Mouse (Mus musculus): ENCODE data around the gene Ramac. TPM values are rescaled to one million over a fixed set of nuclear protein-coding genes. Genes with fewer than 3 reads are reported as not detected.
A peak's percentile ranks its signal among the peaks of the same experiment; 100 is the strongest.

Ramac gene
- polyA plus RNA-seq, 1 experiment from 2014 or later = 145 TPM

GRCm38 (mm10) chr7:81735300-81736048, 27.3 kb upstream of the Ramac start:
- Histone ChIP-seq H3K4me3 (no peak overlapping the region), H3K9me3 (no peaks in the 10 kb centered on the region), H3K36me3 (replicated peaks) (no peaks in the 10 kb centered on the region), H3K4me1 (no peaks in the 10 kb centered on the region), H3K9ac (no peak overlapping the region), H3K27me3 (replicated peaks) (no peaks in the 10 kb centered on the region), H3K4me2 (no peak overlapping the region), H3K27ac (no peak overlapping the region)
- 60% methylated on average over 9 of the region's 9 CpGs for WGBS
- ATAC-seq (replicated peaks) = no peak

GRCm38 (mm10) chr7:81738720-81739385, 23.9 kb upstream of the Ramac start:
- WGBS = 83% methylated on average over 8 of the region's 8 CpGs
- Histone ChIP-seq H3K36me3 (replicated peaks) (no peaks in the 10 kb centered on the region), H3K4me3 (no peak overlapping the region), H3K27me3 (replicated peaks) (no peaks in the 10 kb centered on the region), H3K9me3 (no peaks in the 10 kb centered on the region), H3K9ac (no peak overlapping the region), H3K27ac (no peak overlapping the region), H3K4me1 (no peaks in the 10 kb centered on the region), H3K4me2 (no peak overlapping the region)
- ATAC-seq (replicated peaks) = no peak

GRCm38 (mm10) chr7:81740010-81740409, 22.7 kb upstream of the Ramac start:
- H3K36me3 ChIP-seq (replicated peaks) = no peaks in the 10 kb centered on the region
- 89% methylated on average over 7 of the region's 7 CpGs for WGBS
- H3K9me3 ChIP-seq = no peaks in the 10 kb centered on the region
- H3K27ac ChIP-seq = no peak overlapping the region
- H3K27me3 ChIP-seq (replicated peaks) = no peaks in the 10 kb centered on the region
- no peak overlapping the region for H3K4me3 ChIP-seq
- no peaks in the 10 kb centered on the region for H3K4me1 ChIP-seq
- ATAC-seq (replicated peaks) = no peak
- H3K9ac ChIP-seq = no peak overlapping the region
- no peak overlapping the region for H3K4me2 ChIP-seq

GRCm38 (mm10) chr7:81744145-81744544, 18.6 kb upstream of the Ramac start:
- Histone ChIP-seq H3K36me3 (replicated peaks) (no peaks in the 10 kb centered on the region), H3K4me1 (no peaks in the 10 kb centered on the region), H3K9me3 (no peaks in the 10 kb centered on the region), H3K27me3 (replicated peaks) (no peaks in the 10 kb centered on the region), H3K4me3 (no peak overlapping the region), H3K9ac (no peak overlapping the region), H3K4me2 (no peak overlapping the region), H3K27ac (no peak overlapping the region)
- 80% methylated on average over 4 of the region's 4 CpGs for WGBS
- ATAC-seq (replicated peaks) = no peak

GRCm38 (mm10) chr7:81747956-81748355, 14.8 kb upstream of the Ramac start:
- Histone ChIP-seq H3K4me1 (no peaks in the 10 kb centered on the region), H3K4me3 (no peak overlapping the region), H3K9ac (no peak overlapping the region), H3K36me3 (replicated peaks) (no peaks in the 10 kb centered on the region), H3K27ac (no peak overlapping the region), H3K27me3 (replicated peaks) (no peaks in the 10 kb centered on the region), H3K4me2 (no peak overlapping the region), H3K9me3 (no peaks in the 10 kb centered on the region)
- no peak for ATAC-seq (replicated peaks)
- WGBS = 88% methylated on average over 3 of the region's 3 CpGs

- ATAC-seq (replicated peaks) = peak; percentile 75
- no peaks in the 10 kb centered on the region for H3K9me3 ChIP-seq
- H3K4me1 ChIP-seq = peaks cover 25% of the 10 kb centered on the region
- 2% methylated on average over 60 of the region's 60 CpGs for WGBS
- H3K36me3 ChIP-seq (replicated peaks) = no peaks in the 10 kb centered on the region
- H3K27ac ChIP-seq = peak overlapping the region; percentile 86
- H3K9ac ChIP-seq = peak overlapping the region; percentile 85
- H3K4me3 ChIP-seq = peak overlapping the region; percentile 92
- H3K27me3 ChIP-seq (replicated peaks) = no peaks in the 10 kb centered on the region
- peak overlapping the region; percentile 87 for H3K4me2 ChIP-seq
These were observed 553 bp downstream of the Ramac start for GRCm38 (mm10) chr7:81763110-81763845.

- Histone ChIP-seq H3K4me2 (no peak overlapping the region), H3K27ac (no peak overlapping the region), H3K9me3 (no peaks in the 10 kb centered on the region), H3K9ac (no peak overlapping the region), H3K27me3 (replicated peaks) (no peaks in the 10 kb centered on the region), H3K36me3 (replicated peaks) (no peaks in the 10 kb centered on the region), H3K4me3 (no peak overlapping the region), H3K4me1 (no peaks in the 10 kb centered on the region)
- ATAC-seq (replicated peaks) = no peak
- WGBS = 79% methylated on average over 10 of the region's 10 CpGs
These were observed 10.2 kb downstream of the Ramac start for GRCm38 (mm10) chr7:81772786-81773539.

GRCm38 (mm10) chr7:81775325-81775724, 12.6 kb downstream of the Ramac start:
- no peak overlapping the region for H3K9ac ChIP-seq
- H3K9me3 ChIP-seq = no peaks in the 10 kb centered on the region
- WGBS = 71% methylated on average over 5 of the region's 5 CpGs
- H3K4me2 ChIP-seq = no peak overlapping the region
- H3K36me3 ChIP-seq (replicated peaks) = peaks cover 8% of the 10 kb centered on the region
- no peak overlapping the region for H3K27ac ChIP-seq
- no peak overlapping the region for H3K4me3 ChIP-seq
- no peak for ATAC-seq (replicated peaks)
- H3K27me3 ChIP-seq (replicated peaks) = no peaks in the 10 kb centered on the region
- no peaks in the 10 kb centered on the region for H3K4me1 ChIP-seq

GRCm38 (mm10) chr7:81777667-81778218, 15.0 kb downstream of the Ramac start:
- no peaks in the 10 kb centered on the region for H3K27me3 ChIP-seq (replicated peaks)
- H3K4me2 ChIP-seq = no peak overlapping the region
- no peaks in the 10 kb centered on the region for H3K9me3 ChIP-seq
- no peak overlapping the region for H3K9ac ChIP-seq
- no peak overlapping the region for H3K4me3 ChIP-seq
- 79% methylated on average over 10 of the region's 10 CpGs for whole genome bisulfite sequencing
- no peak overlapping the region for H3K27ac ChIP-seq
- H3K4me1 ChIP-seq = no peaks in the 10 kb centered on the region
- peaks cover 18% of the 10 kb centered on the region for H3K36me3 ChIP-seq (replicated peaks)
- no peak for ATAC-seq (replicated peaks)

GRCm38 (mm10) chr7:81788536-81788935, 25.8 kb downstream of the Ramac start:
- Histone ChIP-seq H3K4me2 (peak overlapping the region; percentile 69), H3K9me3 (no peaks in the 10 kb centered on the region), H3K4me3 (peak overlapping the region; percentile 54), H3K4me1 (peaks cover 14% of the 10 kb centered on the region), H3K27ac (peak overlapping the region; percentile 97), H3K36me3 (replicated peaks) (peaks cover 11% of the 10 kb centered on the region; the same call in 1 of the 2 replicates), H3K27me3 (replicated peaks) (no peaks in the 10 kb centered on the region), H3K9ac (peak overlapping the region; percentile 66)
- ATAC-seq (replicated peaks) = peak; percentile 64
- 3% methylated on average over 5 of the region's 5 CpGs for WGBS

- H3K4me3 ChIP-seq = peak within 1 kb of the TSS; percentile 54
- H3K27ac ChIP-seq = peak within 1 kb of the TSS; percentile 97
- H3K36me3 ChIP-seq (replicated peaks) = peaks cover 16% of the 10 kb centered on the region
- peak within 1 kb of the TSS; percentile 69 for H3K4me2 ChIP-seq
- peak; percentile 96 for ATAC-seq (replicated peaks)
- no peaks in the 10 kb centered on the region for H3K27me3 ChIP-seq (replicated peaks)
- H3K9ac ChIP-seq = peak within 1 kb of the TSS; percentile 66
- under 1% methylated on average over 38 of the region's 38 CpGs for WGBS
- no peaks in the 10 kb centered on the region for H3K9me3 ChIP-seq
- H3K4me1 ChIP-seq = peaks cover 14% of the 10 kb centered on the region
These were observed 26.5 kb downstream of the Ramac start, which contains the start of gene 3110040N11Rik for GRCm38 (mm10) chr7:81789095-81789757. TSS of gene 3110040N11Rik (minus strand) at chr7:81789478.

All from midbrain, embryonic 15.5 days (tissue).